Mouse (Mus musculus) testis, adult 2 months (tissue): ENCODE measurements around the gene Cdc42bpg.

ENCODE experiments used
- CTCF ChIP-seq: fragments of 200-500 bp; IDR thresholded peaks from 2 replicates; pipeline ENCODE4 v1.5.1; 2012; ENCODE audit warnings: low read depth, mild to moderate bottlenecking, inconsistent platforms, low read length, moderate library complexity; ENCODE audit not compliant: control insufficient read depth, insufficient read depth, insufficient replicate concordance
- POLR2A ChIP-seq: fragments of 200-500 bp; IDR thresholded peaks from 2 replicates; pipeline ENCODE4 v1.6.1; 2012; ENCODE audit warnings: low read depth, mild to moderate bottlenecking, inconsistent platforms, low read length, moderate library complexity; ENCODE audit not compliant: control insufficient read depth

GRCm38 (mm10) chr19:6285226-6285625 is 21.0 kb upstream of the Cdc42bpg start:
- no peak for TF ChIP-seq CTCF
- no peak for TF ChIP-seq POLR2A
